Mouse (Mus musculus): ENCODE measurements around the gene Zic5.

Gene Zic5

GRCm38 (mm10) chr14:122427204-122427560 is 38.3 kb downstream of the Zic5 start:
- no peak for DNase-seq

- no peak for DNase-seq
Measured at GRCm38 (mm10) chr14:122426529-122427203, 38.8 kb downstream of the Zic5 start.

- DNase-seq: no peak
Measured at GRCm38 (mm10) chr14:122424441-122424840, 41.0 kb downstream of the Zic5 start.

GRCm38 (mm10) chr14:122416166-122416771 is 49.2 kb downstream of the Zic5 start:
- DNase-seq: no peak

- DNase-seq: no peak
Measured at GRCm38 (mm10) chr14:122414786-122415185, 50.7 kb downstream of the Zic5 start.

- DNase-seq: no peak
Measured at GRCm38 (mm10) chr14:122413542-122413928, 51.9 kb downstream of the Zic5 start.

- no peak for DNase-seq
Measured at GRCm38 (mm10) chr14:122412841-122413541, 52.5 kb downstream of the Zic5 start.
